Mouse (Mus musculus) lung, postnatal 0 days (tissue): ENCODE results near the gene Resp18.

Experiments
- CTCF ChIP-seq: IDR thresholded peaks from 2 replicates; pipeline ENCODE4 v1.5.1; 2016; ENCODE audit warnings: antibody characterized with exemption, mild to moderate bottlenecking
- EP300 ChIP-seq: IDR thresholded peaks from 2 replicates; pipeline ENCODE4 v1.6.1; 2016; ENCODE audit warnings: antibody characterized with exemption, mild to moderate bottlenecking, control low read depth

- TF ChIP-seq CTCF (no peak), EP300 (no peak)
Measured at GRCm38 (mm10) chr1:75262969-75263951, 15.0 kb downstream of the Resp18 start.
